Mouse (Mus musculus): ENCODE data around the gene Art3. TPM values are rescaled to one million over a fixed set of nuclear protein-coding genes. Genes with fewer than 3 reads are reported as not detected.

Art3 gene
- total RNA-seq, 2 experiments from 2014 or later: 3.7 to 4.8 TPM

DNA sequence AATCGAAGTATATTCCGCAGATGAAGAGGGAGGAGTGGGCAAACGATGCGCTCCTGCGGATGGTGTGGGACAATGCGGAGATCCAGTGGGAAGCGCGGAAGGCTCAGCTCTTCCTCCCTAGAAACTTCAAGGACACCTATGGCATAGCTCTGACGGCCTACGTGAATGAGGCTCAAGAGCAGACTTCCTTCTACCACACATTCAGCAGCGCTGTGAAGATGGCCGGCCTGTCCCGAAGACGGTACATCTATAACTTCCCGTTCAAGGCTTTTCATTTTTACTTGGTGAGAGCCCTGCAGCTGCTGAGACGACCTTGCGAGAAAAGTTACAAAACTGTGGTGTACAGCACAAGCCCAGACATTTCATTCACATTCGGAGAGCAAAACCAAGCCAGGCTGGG lies 60.9 kb downstream of the Art3 start:
- Histone ChIP-seq H3K27ac (no peak overlapping the region), H3K4me3 (no peak overlapping the region)
- no peak for DNase-seq (ENCODE audit: low spot score in 2 of 2)
- no peak for TF ChIP-seq CTCF (conservative IDR thresholded peaks at IDR 0.05)

DNA sequence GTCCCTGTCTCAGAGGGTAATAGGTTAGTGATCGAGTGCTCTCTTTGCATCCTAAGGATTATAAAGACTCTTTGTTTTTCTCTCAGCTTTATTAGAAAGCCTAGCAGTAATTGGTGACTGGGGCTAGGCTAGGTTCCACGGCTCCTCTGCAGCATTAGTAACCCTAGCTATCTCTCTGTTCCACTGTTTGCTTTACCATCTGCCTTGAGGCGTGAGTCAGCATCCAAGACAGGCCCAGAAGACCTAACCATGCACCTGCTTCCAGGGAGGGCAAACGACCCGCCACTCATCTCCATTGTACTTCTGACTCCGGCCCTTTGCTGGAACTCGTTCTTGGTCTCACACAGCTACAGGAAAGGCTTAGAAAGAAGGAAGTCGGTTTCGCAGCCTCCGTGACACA lies 62.2 kb downstream of the Art3 start:
- no peak for TF ChIP-seq CTCF (conservative IDR thresholded peaks at IDR 0.05)
- no peak overlapping the region for H3K4me3 ChIP-seq
- H3K27ac ChIP-seq: no peak overlapping the region
- no peak for DNase-seq (ENCODE audit: low spot score in 2 of 2)

- no peak for DNase-seq (ENCODE audit: low spot score in 2 of 2)
- TF ChIP-seq CTCF (conservative IDR thresholded peaks at IDR 0.05): no peak
- no peak overlapping the region for H3K4me3 ChIP-seq
- no peak overlapping the region for H3K27ac ChIP-seq
Measured at GRCm38 (mm10) chr5:92395764-92396163, 64.1 kb downstream of the Art3 start.

GRCm38 (mm10) chr5:92396476-92396875 lies 64.8 kb downstream of the Art3 start:
- DNase-seq (ENCODE audit: low spot score in 2 of 2): no peak
- no peak for TF ChIP-seq CTCF (conservative IDR thresholded peaks at IDR 0.05)
- no peak overlapping the region for H3K27ac ChIP-seq
- no peak overlapping the region for H3K4me3 ChIP-seq

DNA sequence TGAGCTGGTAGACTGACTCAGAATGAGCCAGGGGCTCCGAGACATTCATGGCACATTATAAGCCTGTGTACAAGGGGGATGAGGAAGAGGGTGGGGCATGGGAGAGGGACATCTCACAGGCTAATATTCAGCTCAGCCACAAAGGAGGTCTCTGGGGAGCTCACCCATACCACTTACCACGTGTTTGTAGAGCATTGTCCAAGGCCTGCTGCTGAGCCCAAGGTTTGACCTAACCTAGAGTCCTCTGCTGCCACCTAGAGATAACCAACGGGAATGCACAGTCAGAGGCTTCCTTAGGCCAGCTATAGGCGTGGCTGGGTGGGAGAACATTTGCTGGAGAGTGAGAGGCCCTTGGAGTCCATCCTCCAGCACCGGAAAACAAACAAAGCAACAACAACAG lies 66.5 kb downstream of the Art3 start:
- peak; percentile 88 for TF ChIP-seq CTCF (conservative IDR thresholded peaks at IDR 0.05)
- H3K27ac ChIP-seq: no peak overlapping the region
- no peak overlapping the region for H3K4me3 ChIP-seq
- peak; percentile 42 to 70 for DNase-seq (ENCODE audit: low spot score in 2 of 2)

DNA sequence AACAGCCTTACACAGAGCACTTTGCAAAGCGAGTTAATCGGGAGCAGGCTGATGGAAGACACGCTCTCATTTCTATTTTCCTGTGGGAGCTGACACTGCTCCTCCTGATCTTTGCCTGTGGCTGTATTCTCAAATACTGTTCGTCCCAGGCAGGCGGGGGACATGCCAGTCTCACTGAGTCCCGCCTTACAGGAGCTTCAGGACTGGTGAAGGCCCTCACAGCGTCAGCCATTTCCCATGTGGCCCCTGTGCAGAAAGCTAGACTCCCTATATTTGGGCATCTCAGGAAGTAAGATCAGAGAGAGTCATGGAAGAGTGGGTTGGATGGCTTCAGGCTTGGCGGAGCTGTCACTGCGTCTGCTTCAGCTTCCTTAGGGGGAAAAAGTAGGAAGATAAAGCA lies 71.2 kb downstream of the Art3 start:
- H3K4me3 ChIP-seq: no peak overlapping the region
- H3K27ac ChIP-seq: no peak overlapping the region; the same call in 1 of the 2 replicates
- TF ChIP-seq CTCF (conservative IDR thresholded peaks at IDR 0.05): no peak
- no peak for DNase-seq (ENCODE audit: low spot score in 2 of 2)

DNA sequence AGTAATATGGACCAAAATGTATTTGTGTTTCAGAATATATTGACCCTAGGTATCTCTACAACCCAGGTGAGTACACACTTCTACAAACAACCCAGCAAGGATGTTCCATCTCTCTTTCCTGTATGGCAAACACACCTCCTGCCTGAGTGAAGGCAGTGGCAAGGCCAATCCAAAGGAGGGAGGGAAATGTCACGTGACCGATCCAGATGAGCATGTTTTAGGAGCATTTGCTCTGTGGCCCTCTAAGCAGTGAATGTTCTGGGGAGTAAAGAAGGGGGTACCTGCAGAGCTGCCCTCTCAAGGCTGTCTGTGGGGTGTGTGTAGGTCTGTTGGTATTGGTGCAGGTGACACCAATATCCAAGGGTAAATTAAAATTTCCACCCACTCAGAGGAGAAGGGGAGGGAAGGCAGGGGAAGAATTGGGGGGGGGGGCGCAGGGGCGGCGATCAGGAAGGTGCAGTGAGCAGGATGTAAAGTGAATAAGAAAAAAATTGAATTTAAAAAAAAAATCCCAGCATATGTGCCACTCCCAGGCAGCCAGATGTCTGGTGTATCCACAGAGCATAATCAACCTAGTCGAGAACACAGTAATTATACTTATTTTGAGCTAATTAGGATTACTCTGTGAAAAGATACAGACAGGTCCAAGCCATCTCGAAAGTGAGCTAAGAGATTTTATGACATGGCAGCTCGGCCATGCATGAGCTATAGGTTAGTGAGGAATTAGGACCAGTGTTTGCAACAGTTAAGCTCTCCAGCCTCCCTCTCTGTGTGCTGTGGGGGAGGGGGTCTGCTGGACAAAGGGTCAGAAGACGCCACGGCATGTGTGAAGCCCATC lies 72.2 kb downstream of the Art3 start:
- no peak overlapping the region for H3K27ac ChIP-seq
- DNase-seq (ENCODE audit: low spot score in 2 of 2): no peak
- no peak for TF ChIP-seq CTCF (conservative IDR thresholded peaks at IDR 0.05)
- H3K4me3 ChIP-seq: no peak overlapping the region

DNA sequence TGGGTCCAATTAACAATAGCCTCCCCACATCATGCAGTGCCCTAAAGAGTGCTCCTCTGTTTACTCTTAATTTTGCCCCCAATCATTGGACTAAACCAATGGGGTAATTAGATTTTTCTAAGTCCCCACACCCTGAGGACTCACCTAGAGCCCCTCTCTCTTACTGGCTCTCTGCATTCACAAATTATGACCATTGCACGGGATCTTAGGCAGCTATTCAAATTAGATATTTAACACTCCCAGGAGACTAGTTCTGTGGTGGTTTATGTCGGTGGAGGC lies 72.7 kb downstream of the Art3 start:
- no peak overlapping the region for H3K4me3 ChIP-seq
- TF ChIP-seq CTCF (conservative IDR thresholded peaks at IDR 0.05): no peak
- DNase-seq (ENCODE audit: low spot score in 2 of 2): no peak
- no peak overlapping the region for H3K27ac ChIP-seq

- Histone ChIP-seq H3K4me3 (no peak overlapping the region), H3K27ac (no peak overlapping the region)
- DNase-seq (ENCODE audit: low spot score in 2 of 2): no peak
- no peak for TF ChIP-seq CTCF (conservative IDR thresholded peaks at IDR 0.05)
Measured at GRCm38 (mm10) chr5:92409361-92410155, 77.9 kb downstream of the Art3 start.

DNA sequence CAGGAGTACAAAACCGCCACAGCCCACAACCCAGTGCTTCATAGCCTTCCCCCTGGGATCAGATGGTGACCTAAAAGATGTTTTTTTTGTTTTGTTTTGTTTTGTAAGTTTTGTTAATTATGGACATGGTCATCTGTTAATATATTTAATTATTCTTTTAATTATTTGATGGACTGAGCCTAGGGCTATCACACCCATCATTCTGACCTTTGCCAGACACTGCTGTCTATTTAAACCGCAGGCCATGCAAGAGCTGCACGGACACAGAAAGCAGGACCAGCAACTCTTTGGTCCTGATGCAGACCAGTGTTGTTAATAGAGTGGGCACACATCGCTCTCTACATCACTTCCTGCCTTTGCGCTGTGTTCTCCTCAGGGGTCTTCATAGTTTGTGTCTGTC lies 78.9 kb downstream of the Art3 start:
- TF ChIP-seq CTCF (conservative IDR thresholded peaks at IDR 0.05): no peak
- DNase-seq (ENCODE audit: low spot score in 2 of 2): no peak
- no peak overlapping the region for H3K27ac ChIP-seq
- H3K4me3 ChIP-seq: no peak overlapping the region

DNA sequence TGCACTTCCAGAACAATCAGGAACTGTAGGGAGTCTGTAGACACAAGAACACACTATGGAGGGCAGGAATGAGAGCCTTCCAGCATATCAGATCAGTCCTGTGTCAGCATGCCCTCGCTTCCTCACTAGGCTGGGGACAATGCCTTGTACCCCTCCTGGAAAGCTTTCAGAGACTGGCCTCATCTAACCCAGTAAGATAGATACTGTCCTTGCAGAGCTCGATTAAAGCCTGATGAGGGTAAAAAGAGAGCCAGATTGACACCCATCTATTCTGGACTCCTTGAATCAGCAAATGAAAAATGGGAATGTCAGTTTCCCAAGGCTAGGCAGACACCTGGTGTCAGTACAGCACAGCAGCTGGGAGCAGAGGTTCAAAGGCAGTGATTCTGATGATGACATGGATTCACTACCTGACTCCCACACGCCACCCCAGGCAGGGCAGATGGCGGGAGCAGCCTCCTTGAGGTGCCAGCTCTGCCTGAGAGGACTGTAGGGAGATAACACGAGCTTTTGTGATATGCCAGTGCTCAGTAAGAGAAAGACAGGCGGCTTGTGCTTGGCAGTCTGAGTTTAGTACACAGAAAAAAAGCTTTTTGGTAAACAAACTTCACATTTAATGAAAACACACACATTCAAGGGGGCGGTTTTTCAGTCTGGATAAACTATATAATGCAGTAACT lies 80.0 kb downstream of the Art3 start:
- no peak for TF ChIP-seq CTCF (conservative IDR thresholded peaks at IDR 0.05)
- no peak overlapping the region for H3K27ac ChIP-seq
- H3K4me3 ChIP-seq: no peak overlapping the region
- DNase-seq (ENCODE audit: low spot score in 2 of 2): no peak

- Histone ChIP-seq H3K4me3 (no peak overlapping the region), H3K27ac (no peak overlapping the region)
- TF ChIP-seq CTCF (conservative IDR thresholded peaks at IDR 0.05): no peak
- no peak for DNase-seq (ENCODE audit: low spot score in 2 of 2)
Measured at GRCm38 (mm10) chr5:92413271-92413981, 81.8 kb downstream of the Art3 start.

GRCm38 (mm10) chr5:92413982-92414375 lies 82.4 kb downstream of the Art3 start:
- H3K4me3 ChIP-seq: no peak overlapping the region
- no peak for DNase-seq (ENCODE audit: low spot score in 2 of 2)
- H3K27ac ChIP-seq: no peak overlapping the region
- no peak for TF ChIP-seq CTCF (conservative IDR thresholded peaks at IDR 0.05)

Data from layer of hippocampus, adult 2 months (tissue).